Mouse (Mus musculus) bone marrow macrophage, adult 2 months (primary cell): ENCODE data around the gene Hdac1.

Experiments
- CTCF ChIP-seq: IDR thresholded peaks from 2 replicates; pipeline ENCODE4 v1.5.1; 2012; ENCODE audit warnings: low read depth, mild to moderate bottlenecking, low read length, moderate library complexity
- POLR2A ChIP-seq: IDR thresholded peaks from 2 replicates; pipeline ENCODE4 v1.6.1; 2012; ENCODE audit warnings: mild to moderate bottlenecking, low read depth, low read length, borderline replicate concordance

- TF ChIP-seq CTCF (no peak), POLR2A (no peak)
These were observed 7.8 kb upstream of the Hdac1 start for GRCm38 (mm10) chr4:129550295-129550694.
